Mouse (Mus musculus): ENCODE data around the gene Cachd1. TPM values are rescaled to one million over a fixed set of nuclear protein-coding genes. Genes with fewer than 3 reads are reported as not detected.
A peak's percentile ranks its signal among the peaks of the same experiment; 100 is the strongest.

The Cachd1 gene
- total RNA-seq, 2 experiments from 2014 or later = 34.9 to 35.3 TPM

- no peak for DNase-seq (ENCODE audit: low spot score in 2 of 2)
Observed at GRCm38 (mm10) chr4:100915093-100915492, 138.6 kb downstream of the Cachd1 start.

GRCm38 (mm10) chr4:100917511-100917910, 141.0 kb downstream of the Cachd1 start:
- no peak for DNase-seq (ENCODE audit: low spot score in 2 of 2)

- DNase-seq (ENCODE audit: low spot score in 2 of 2) = no peak
Observed at GRCm38 (mm10) chr4:100920413-100920812, 143.9 kb downstream of the Cachd1 start.

GRCm38 (mm10) chr4:100922816-100923554, 146.5 kb downstream of the Cachd1 start:
- no peak for DNase-seq (ENCODE audit: low spot score in 2 of 2)

GRCm38 (mm10) chr4:100923598-100923997, 147.1 kb downstream of the Cachd1 start:
- DNase-seq (ENCODE audit: low spot score in 2 of 2) = no peak

GRCm38 (mm10) chr4:100924276-100924675, 147.8 kb downstream of the Cachd1 start:
- no peak for DNase-seq (ENCODE audit: low spot score in 2 of 2)

GRCm38 (mm10) chr4:100925153-100925552, 148.7 kb downstream of the Cachd1 start:
- DNase-seq (ENCODE audit: low spot score in 2 of 2) = no peak

GRCm38 (mm10) chr4:100926608-100927007, 150.1 kb downstream of the Cachd1 start:
- DNase-seq (ENCODE audit: low spot score in 2 of 2) = no peak

GRCm38 (mm10) chr4:100927059-100927458, 150.6 kb downstream of the Cachd1 start:
- no peak for DNase-seq (ENCODE audit: low spot score in 2 of 2)

- no peak for DNase-seq (ENCODE audit: low spot score in 2 of 2)
Observed at GRCm38 (mm10) chr4:100943689-100944088, 167.2 kb downstream of the Cachd1 start.

GRCm38 (mm10) chr4:100944276-100944675, 167.8 kb downstream of the Cachd1 start:
- DNase-seq (ENCODE audit: low spot score in 2 of 2) = no peak

- peak; percentile 62 to 80 for DNase-seq (ENCODE audit: low spot score in 2 of 2)
Observed at GRCm38 (mm10) chr4:100945171-100945899, 168.9 kb downstream of the Cachd1 start.

- no peak for DNase-seq (ENCODE audit: low spot score in 2 of 2)
Observed at GRCm38 (mm10) chr4:100948494-100949425, 172.3 kb downstream of the Cachd1 start.

GRCm38 (mm10) chr4:100950316-100950715, 173.8 kb downstream of the Cachd1 start:
- no peak for DNase-seq (ENCODE audit: low spot score in 2 of 2)

GRCm38 (mm10) chr4:100951876-100952275, 175.4 kb downstream of the Cachd1 start:
- no peak for DNase-seq (ENCODE audit: low spot score in 2 of 2)

- DNase-seq (ENCODE audit: low spot score in 2 of 2) = no peak
Observed at GRCm38 (mm10) chr4:100963341-100963740, 186.9 kb downstream of the Cachd1 start.

GRCm38 (mm10) chr4:100963796-100964195, 187.3 kb downstream of the Cachd1 start:
- no peak for DNase-seq (ENCODE audit: low spot score in 2 of 2)

GRCm38 (mm10) chr4:100967703-100968392, 191.4 kb downstream of the Cachd1 start:
- DNase-seq (ENCODE audit: low spot score in 2 of 2) = no peak

GRCm38 (mm10) chr4:100973641-100974454, 197.4 kb downstream of the Cachd1 start:
- DNase-seq (ENCODE audit: low spot score in 2 of 2) = no peak

GRCm38 (mm10) chr4:100974455-100975035, 198.1 kb downstream of the Cachd1 start:
- DNase-seq (ENCODE audit: low spot score in 2 of 2) = no peak
